Mouse (Mus musculus): ENCODE measurements at regions not wholly inside any gene's neighbourhood (a gene's known extent, or its start where the extent isn't known, plus 50 kb on each side); places are given as distances from the start of the nearest gene placed in this dataset. TPM values are rescaled to one million over a fixed set of nuclear protein-coding genes. Genes with fewer than 3 reads are reported as not detected.

GRCm38 (mm10) chr2:169005810-169006209, 50.4 kb upstream of the Zfp64 start:
- no peak for ATAC-seq (replicated peaks; ENCODE audit: low FRiP score)
- WGBS: 84% methylated on average over 7 of the region's 7 CpGs
- no peak overlapping the region for H3K9ac ChIP-seq
- no peaks in the 10 kb centered on the region for H3K27me3 ChIP-seq
- H3K36me3 ChIP-seq: no peaks in the 10 kb centered on the region
- no peak overlapping the region for H3K4me2 ChIP-seq
- peaks cover 45% of the 10 kb centered on the region for H3K4me1 ChIP-seq
- no peak overlapping the region for H3K4me3 ChIP-seq (replicated peaks)
- no peak overlapping the region for H3K27ac ChIP-seq
- H3K9me3 ChIP-seq (replicated peaks): no peaks in the 10 kb centered on the region

Small RNA genes in the stretch of these regions (microRNA-seq; reads per million reads assigned to microRNA genes)
- gene Gm26469: not detected

All from kidney, embryonic 15.5 days (tissue).